Mouse (Mus musculus) urinary bladder, adult 18-20 months (tissue): Measurements from ENCODE around the gene Marc1.

Source experiments
- DNase-seq, 2 experiments: peaks; one replicate each; pipeline ENCODE4 v3.0.0; 2022; ENCODE audit warnings: low spot score in 2 of 2, mixed read lengths in 2 of 2

Gene Marc1

GRCm38 (mm10) chr1:184822678-184823077 is 11.6 kb upstream of the Marc1 start:
- peak in 1 of 2 experiments; percentile 62 for DNase-seq

GRCm38 (mm10) chr1:184817768-184818167 is 6.7 kb upstream of the Marc1 start:
- no peak for DNase-seq

- no peak for DNase-seq
Measured at GRCm38 (mm10) chr1:184811716-184812250, 670 bp upstream of the Marc1 start.

GRCm38 (mm10) chr1:184809578-184810001 is 1.5 kb downstream of the Marc1 start:
- no peak for DNase-seq

GRCm38 (mm10) chr1:184808418-184809012 is 2.6 kb downstream of the Marc1 start:
- DNase-seq: no peak

GRCm38 (mm10) chr1:184807627-184808417 is 3.3 kb downstream of the Marc1 start:
- DNase-seq: no peak

GRCm38 (mm10) chr1:184807123-184807522 is 4.0 kb downstream of the Marc1 start:
- no peak for DNase-seq

- DNase-seq: no peak
Measured at GRCm38 (mm10) chr1:184805749-184806148, 5.4 kb downstream of the Marc1 start.

- peak; percentile 29 to 39 for DNase-seq
Measured at GRCm38 (mm10) chr1:184793163-184793876, 17.8 kb downstream of the Marc1 start.

- DNase-seq: no peak
Measured at GRCm38 (mm10) chr1:184791109-184791508, 20.0 kb downstream of the Marc1 start.

GRCm38 (mm10) chr1:184786376-184787151 is 24.5 kb downstream of the Marc1 start:
- no peak for DNase-seq

- no peak for DNase-seq
Measured at GRCm38 (mm10) chr1:184783641-184784040, 27.5 kb downstream of the Marc1 start.

- peak in 1 of 2 experiments; percentile 47 for DNase-seq
Measured at GRCm38 (mm10) chr1:184782161-184782513, 29.0 kb downstream of the Marc1 start.

- DNase-seq: no peak
Measured at GRCm38 (mm10) chr1:184781286-184782160, 29.6 kb downstream of the Marc1 start.

GRCm38 (mm10) chr1:184778157-184778556 is 33.0 kb downstream of the Marc1 start:
- DNase-seq: no peak

GRCm38 (mm10) chr1:184777061-184777795 is 33.9 kb downstream of the Marc1 start:
- no peak for DNase-seq

- no peak for DNase-seq
Measured at GRCm38 (mm10) chr1:184775289-184775688, 35.8 kb downstream of the Marc1 start.

GRCm38 (mm10) chr1:184771891-184772249 is 39.2 kb downstream of the Marc1 start:
- no peak for DNase-seq

- peak; percentile 35 to 54 for DNase-seq
Measured at GRCm38 (mm10) chr1:184771202-184771890, 39.8 kb downstream of the Marc1 start.
